Mouse (Mus musculus): ENCODE measurements around the gene 1700092M07Rik. TPM values are rescaled to one million over a fixed set of nuclear protein-coding genes. Genes with fewer than 3 reads are reported as not detected.

The 1700092M07Rik gene
- polyA plus RNA-seq, 1 experiment, result 2.2 TPM

DNA sequence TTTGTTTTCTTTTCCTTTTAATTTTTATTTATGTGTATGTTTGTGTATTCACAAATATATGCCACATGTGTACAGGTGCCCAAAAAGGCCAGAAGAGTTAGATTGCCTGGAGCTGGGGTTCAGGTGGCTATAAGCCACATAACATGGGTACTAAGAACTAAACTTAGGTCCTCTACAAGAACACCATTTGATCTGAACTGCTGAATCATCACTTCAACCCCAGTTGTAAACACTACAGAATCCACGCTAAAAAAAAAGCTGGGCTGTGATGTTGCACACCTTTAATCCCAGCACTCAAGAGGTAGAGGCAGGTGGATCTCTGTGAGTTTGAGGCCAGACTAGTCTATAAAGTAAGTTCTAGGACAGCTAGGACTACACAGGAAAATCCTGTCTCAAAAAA lies 19.1 kb upstream of the 1700092M07Rik start:
- no peaks in the 10 kb centered on the region for H3K4me1 ChIP-seq (ENCODE audit: control insufficient read depth, insufficient read depth, low read length)
- no peak overlapping the region for H3K4me3 ChIP-seq (ENCODE audit: low read depth, low read length)
- no peaks in the 10 kb centered on the region for H3K9me3 ChIP-seq (replicated peaks; ENCODE audit: control insufficient read depth, insufficient read depth, low read length, poor library complexity, severe bottlenecking)
- H3K27ac ChIP-seq (ENCODE audit: insufficient read depth, low read length), result peak overlapping the region; percentile 47
- peaks cover 29% of the 10 kb centered on the region for H3K36me3 ChIP-seq (ENCODE audit: control insufficient read depth, insufficient read depth, low read length, poor library complexity, severe bottlenecking)
- TF ChIP-seq POLR2A (IDR thresholded peaks at IDR 0.05; ENCODE audit: insufficient read depth, low read length) (no peak), CTCF (IDR thresholded peaks at IDR 0.05; ENCODE audit: low read depth, low read length) (no peak), EP300 (IDR thresholded peaks at IDR 0.05; ENCODE audit: insufficient read depth, low read depth, low read length) (no peak)
- H3K27me3 ChIP-seq (ENCODE audit: control insufficient read depth, insufficient read depth, low read length, poor library complexity, severe bottlenecking), result no peaks in the 10 kb centered on the region
- peak overlapping the region; percentile 70 for H3K9ac ChIP-seq (ENCODE audit: low read depth, poor library complexity, severe bottlenecking)

DNA sequence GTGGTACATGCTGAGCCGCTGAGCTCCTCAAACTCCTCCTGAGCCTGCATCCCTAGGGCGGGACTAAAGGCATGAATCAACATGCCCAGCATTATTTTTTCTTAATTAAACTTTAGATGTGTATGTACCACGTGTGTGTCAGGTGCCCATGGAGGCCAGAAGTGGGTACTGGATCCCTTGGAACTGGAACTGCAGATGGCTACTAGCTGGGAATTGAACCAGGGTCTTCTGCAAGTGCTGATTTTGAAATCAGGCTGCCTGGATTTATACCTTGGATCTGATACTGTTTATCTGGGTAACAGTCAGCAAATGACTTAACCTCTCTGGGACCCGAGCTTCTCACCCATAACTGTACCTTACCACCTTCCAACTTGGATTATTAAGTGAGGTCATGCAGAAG lies 18.5 kb upstream of the 1700092M07Rik start:
- Histone ChIP-seq H3K4me3 (ENCODE audit: low read depth, low read length) (peak overlapping the region; percentile 54), H3K27ac (ENCODE audit: insufficient read depth, low read length) (peak overlapping the region; percentile 44), H3K27me3 (ENCODE audit: control insufficient read depth, insufficient read depth, low read length, poor library complexity, severe bottlenecking) (no peaks in the 10 kb centered on the region), H3K9ac (ENCODE audit: low read depth, poor library complexity, severe bottlenecking) (peak overlapping the region; percentile 70), H3K4me1 (ENCODE audit: control insufficient read depth, insufficient read depth, low read length) (no peaks in the 10 kb centered on the region), H3K9me3 (replicated peaks; ENCODE audit: control insufficient read depth, insufficient read depth, low read length, poor library complexity, severe bottlenecking) (no peaks in the 10 kb centered on the region), H3K36me3 (ENCODE audit: control insufficient read depth, insufficient read depth, low read length, poor library complexity, severe bottlenecking) (peaks cover 35% of the 10 kb centered on the region)
- TF ChIP-seq CTCF (IDR thresholded peaks at IDR 0.05; ENCODE audit: low read depth, low read length) (no peak), POLR2A (IDR thresholded peaks at IDR 0.05; ENCODE audit: insufficient read depth, low read length) (no peak), EP300 (IDR thresholded peaks at IDR 0.05; ENCODE audit: insufficient read depth, low read depth, low read length) (no peak)

DNA sequence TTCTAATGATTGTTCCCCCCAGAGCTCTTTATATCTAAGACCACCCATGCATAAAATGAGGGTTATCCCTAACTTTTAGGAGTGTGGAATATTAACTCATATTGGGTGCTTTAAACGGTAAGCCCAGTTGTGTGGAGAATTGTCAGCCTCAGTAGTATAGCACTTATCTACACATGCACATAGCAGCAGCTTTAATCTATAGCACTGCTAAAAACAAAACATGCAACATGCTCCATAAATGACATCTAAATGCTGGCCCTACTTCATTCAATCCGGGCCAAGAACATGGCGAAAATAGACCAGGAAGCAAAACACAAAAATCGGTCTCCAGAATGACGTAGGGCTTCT lies 18.0 kb upstream of the 1700092M07Rik start:
- TF ChIP-seq EP300 (IDR thresholded peaks at IDR 0.05; ENCODE audit: insufficient read depth, low read depth, low read length) (no peak), POLR2A (IDR thresholded peaks at IDR 0.05; ENCODE audit: insufficient read depth, low read length) (no peak), CTCF (IDR thresholded peaks at IDR 0.05; ENCODE audit: low read depth, low read length) (no peak)
- Histone ChIP-seq H3K27me3 (ENCODE audit: control insufficient read depth, insufficient read depth, low read length, poor library complexity, severe bottlenecking) (no peaks in the 10 kb centered on the region), H3K27ac (ENCODE audit: insufficient read depth, low read length) (peak overlapping the region; percentile 79), H3K36me3 (ENCODE audit: control insufficient read depth, insufficient read depth, low read length, poor library complexity, severe bottlenecking) (peaks cover 36% of the 10 kb centered on the region), H3K9me3 (replicated peaks; ENCODE audit: control insufficient read depth, insufficient read depth, low read length, poor library complexity, severe bottlenecking) (no peaks in the 10 kb centered on the region), H3K4me3 (ENCODE audit: low read depth, low read length) (peak overlapping the region; percentile 93), H3K9ac (ENCODE audit: low read depth, poor library complexity, severe bottlenecking) (peak overlapping the region; percentile 70), H3K4me1 (ENCODE audit: control insufficient read depth, insufficient read depth, low read length) (no peaks in the 10 kb centered on the region)

DNA sequence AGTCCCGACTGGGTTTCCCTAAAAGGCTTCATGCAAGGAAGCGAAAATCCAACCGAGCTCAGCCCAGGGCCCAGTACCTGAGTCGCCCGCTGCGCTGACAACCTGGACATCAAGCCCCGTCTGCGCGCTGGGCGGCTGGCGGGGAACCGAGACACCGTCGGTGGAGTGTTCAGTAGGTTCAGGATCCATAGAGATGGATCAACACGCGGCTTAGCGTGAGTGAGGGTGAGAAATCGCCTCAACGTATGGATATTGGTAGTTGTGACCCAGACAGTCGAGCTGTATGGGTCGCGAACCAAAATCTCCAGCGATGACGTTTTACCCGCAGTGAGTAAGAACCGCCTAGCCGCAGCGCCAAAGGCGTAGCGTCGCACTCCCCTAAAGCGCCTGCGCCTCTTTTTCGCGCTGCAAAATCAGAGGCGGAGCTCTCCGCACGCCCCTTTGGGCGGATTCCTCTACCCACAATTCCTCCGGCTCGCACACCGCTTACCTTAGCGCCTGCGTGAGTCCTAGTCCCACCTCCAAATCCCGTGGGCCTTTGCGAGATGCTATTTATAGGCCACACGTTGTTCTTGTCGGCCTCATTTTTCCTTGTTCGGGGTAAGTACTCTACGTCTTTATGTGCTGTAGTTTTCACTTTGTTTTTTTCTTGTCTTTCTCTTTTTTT lies 17.5 kb upstream of the 1700092M07Rik start, which contains the start of gene Slc3a2:
Slc3a2 (minus strand) TSS at position 463 of the 667 bp plus-strand sequence.
- Histone ChIP-seq H3K27ac (ENCODE audit: insufficient read depth, low read length) (peak within 1 kb of the TSS; percentile 94), H3K36me3 (ENCODE audit: control insufficient read depth, insufficient read depth, low read length, poor library complexity, severe bottlenecking) (peaks cover 36% of the 10 kb centered on the region), H3K27me3 (ENCODE audit: control insufficient read depth, insufficient read depth, low read length, poor library complexity, severe bottlenecking) (no peaks in the 10 kb centered on the region), H3K9ac (ENCODE audit: low read depth, poor library complexity, severe bottlenecking) (peak within 1 kb of the TSS; percentile 100), H3K4me3 (ENCODE audit: low read depth, low read length) (peak within 1 kb of the TSS; percentile 96), H3K9me3 (replicated peaks; ENCODE audit: control insufficient read depth, insufficient read depth, low read length, poor library complexity, severe bottlenecking) (no peaks in the 10 kb centered on the region), H3K4me1 (ENCODE audit: control insufficient read depth, insufficient read depth, low read length) (no peaks in the 10 kb centered on the region)
- TF ChIP-seq POLR2A (IDR thresholded peaks at IDR 0.05; ENCODE audit: insufficient read depth, low read length) (peak; percentile 70), EP300 (IDR thresholded peaks at IDR 0.05; ENCODE audit: insufficient read depth, low read depth, low read length) (peak; percentile 42; the same call in 1 of the 2 replicates), CTCF (IDR thresholded peaks at IDR 0.05; ENCODE audit: low read depth, low read length) (no peak)

DNA sequence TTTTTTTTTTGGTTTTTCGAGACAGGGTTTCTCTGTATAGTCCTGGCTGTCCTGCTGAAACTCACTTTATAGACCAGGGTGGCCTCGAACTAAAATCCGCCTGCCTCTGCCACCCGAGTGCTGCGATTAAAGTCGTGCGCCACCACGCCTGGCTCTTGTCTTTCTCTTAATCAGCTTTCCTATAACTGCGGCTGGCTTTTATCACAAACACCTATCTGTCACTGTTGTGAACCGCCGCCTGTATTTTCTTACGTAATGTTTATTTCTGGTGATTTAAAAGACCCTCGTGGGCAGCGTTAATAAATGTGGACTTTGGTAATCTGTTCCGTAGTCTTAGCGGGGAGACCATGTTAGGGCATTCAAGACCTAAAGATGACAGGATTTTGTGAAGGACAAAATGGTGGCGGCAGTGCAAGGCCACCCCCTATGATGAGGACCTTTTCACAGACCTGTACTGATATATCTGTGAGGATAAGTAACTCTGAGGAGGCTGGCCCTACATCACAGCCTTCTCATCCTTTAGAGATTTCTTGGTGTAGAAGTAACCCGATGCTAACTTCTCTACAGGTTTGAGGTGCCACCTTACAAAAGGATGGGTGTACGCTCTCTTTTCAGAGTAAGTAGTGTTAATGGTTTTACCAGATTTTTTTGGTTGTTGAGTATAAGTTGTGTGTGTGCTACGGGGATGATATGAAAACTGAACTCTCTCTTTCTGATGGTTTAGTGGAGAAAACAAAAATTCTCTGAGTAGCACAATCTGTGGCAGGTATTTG lies 16.8 kb upstream of the 1700092M07Rik start:
- Histone ChIP-seq H3K27me3 (ENCODE audit: control insufficient read depth, insufficient read depth, low read length, poor library complexity, severe bottlenecking) (no peaks in the 10 kb centered on the region), H3K27ac (ENCODE audit: insufficient read depth, low read length) (peak overlapping the region; percentile 94), H3K9me3 (replicated peaks; ENCODE audit: control insufficient read depth, insufficient read depth, low read length, poor library complexity, severe bottlenecking) (no peaks in the 10 kb centered on the region), H3K4me3 (ENCODE audit: low read depth, low read length) (peak overlapping the region; percentile 96), H3K4me1 (ENCODE audit: control insufficient read depth, insufficient read depth, low read length) (no peaks in the 10 kb centered on the region), H3K36me3 (ENCODE audit: control insufficient read depth, insufficient read depth, low read length, poor library complexity, severe bottlenecking) (peaks cover 36% of the 10 kb centered on the region), H3K9ac (ENCODE audit: low read depth, poor library complexity, severe bottlenecking) (peak overlapping the region; percentile 100)
- TF ChIP-seq CTCF (IDR thresholded peaks at IDR 0.05; ENCODE audit: low read depth, low read length) (no peak), EP300 (IDR thresholded peaks at IDR 0.05; ENCODE audit: insufficient read depth, low read depth, low read length) (no peak), POLR2A (IDR thresholded peaks at IDR 0.05; ENCODE audit: insufficient read depth, low read length) (no peak)

DNA sequence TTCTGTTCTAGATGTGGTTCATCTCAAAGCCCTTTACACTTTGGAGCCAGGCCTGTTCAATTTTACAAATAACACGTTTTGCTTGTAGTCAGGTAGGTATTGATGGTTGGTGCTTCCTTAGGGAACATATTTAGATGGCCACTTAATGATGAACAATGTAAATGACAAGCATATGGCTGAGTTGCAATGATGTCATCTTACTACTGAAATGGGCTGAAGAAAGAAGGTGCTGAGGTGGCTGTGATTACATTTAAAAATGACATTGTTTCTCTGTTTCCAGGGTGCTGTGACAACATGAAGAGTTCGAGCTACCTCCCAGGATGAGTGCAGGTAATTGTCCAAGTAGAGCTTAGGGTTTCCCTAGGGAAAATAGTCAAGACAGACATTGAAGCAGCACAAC lies 16.1 kb upstream of the 1700092M07Rik start:
- Histone ChIP-seq H3K4me1 (ENCODE audit: control insufficient read depth, insufficient read depth, low read length) (no peaks in the 10 kb centered on the region), H3K9me3 (replicated peaks; ENCODE audit: control insufficient read depth, insufficient read depth, low read length, poor library complexity, severe bottlenecking) (no peaks in the 10 kb centered on the region), H3K4me3 (ENCODE audit: low read depth, low read length) (peak overlapping the region; percentile 96), H3K36me3 (ENCODE audit: control insufficient read depth, insufficient read depth, low read length, poor library complexity, severe bottlenecking) (peaks cover 36% of the 10 kb centered on the region), H3K27me3 (ENCODE audit: control insufficient read depth, insufficient read depth, low read length, poor library complexity, severe bottlenecking) (no peaks in the 10 kb centered on the region), H3K27ac (ENCODE audit: insufficient read depth, low read length) (peak overlapping the region; percentile 94), H3K9ac (ENCODE audit: low read depth, poor library complexity, severe bottlenecking) (peak overlapping the region; percentile 100)
- TF ChIP-seq POLR2A (IDR thresholded peaks at IDR 0.05; ENCODE audit: insufficient read depth, low read length) (no peak), EP300 (IDR thresholded peaks at IDR 0.05; ENCODE audit: insufficient read depth, low read depth, low read length) (no peak), CTCF (IDR thresholded peaks at IDR 0.05; ENCODE audit: low read depth, low read length) (no peak)
